Mouse (Mus musculus) bone marrow, adult 2 months (tissue): ENCODE data around the gene Clpsl2.

Experiments
- CTCF ChIP-seq: fragments of 200-500 bp; IDR thresholded peaks from 2 replicates; pipeline ENCODE4 v1.5.1; 2011; ENCODE audit warnings: low read length, control low read depth; ENCODE audit not compliant: control insufficient read depth, insufficient read depth
- POLR2A ChIP-seq: fragments of 200-500 bp; IDR thresholded peaks from 2 replicates; pipeline ENCODE4 v1.6.1; 2011; ENCODE audit warnings: low read depth, mild to moderate bottlenecking, control low read depth, low read length, borderline replicate concordance; ENCODE audit not compliant: control insufficient read depth

- TF ChIP-seq CTCF, result no peak
- no peak for TF ChIP-seq POLR2A
Observed at GRCm38 (mm10) chr17:28530506-28530905, 18.7 kb upstream of the Clpsl2 start, which contains the start of gene Armc12.
